Mouse (Mus musculus): ENCODE data around the gene Gm3476.
"Not testable (repeated sequence)": the region's sequence is repeated elsewhere in the genome, so short reads cannot be mapped to it uniquely, and the experiment has no call there.

- not testable (repeated sequence) for TF ChIP-seq POLR2A (IDR thresholded peaks at IDR 0.05; ENCODE audit: insufficient read depth, low read length); CTCF (IDR thresholded peaks at IDR 0.05; ENCODE audit: low read depth, low read length); EP300 (IDR thresholded peaks at IDR 0.05; ENCODE audit: insufficient read depth, low read depth, low read length)
Measured at GRCm38 (mm10) chr14:6093842-6094241, 31.8 kb downstream of the Gm3476 start, which contains the start of gene Gm8206.
